Mouse (Mus musculus): ENCODE results near the gene Fam76a.

DNA sequence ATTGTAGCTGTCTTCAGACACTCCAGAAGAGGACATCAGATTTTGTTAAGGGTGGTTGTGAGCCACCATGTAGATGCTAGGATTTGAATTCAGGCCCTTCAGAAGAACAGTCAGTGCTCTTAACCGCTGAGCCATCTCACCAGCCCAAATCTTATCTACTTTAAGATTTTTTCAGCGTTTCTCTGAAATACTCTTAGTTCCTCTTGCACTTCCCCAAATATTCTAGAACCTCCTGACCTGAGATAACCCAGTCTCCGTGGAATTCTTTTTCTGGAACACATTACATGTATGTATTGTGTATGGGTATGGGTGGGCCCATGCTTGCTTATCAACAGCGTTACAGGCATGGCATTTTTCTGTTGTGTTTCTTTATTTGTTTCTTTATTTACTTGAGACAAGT lies 40.3 kb upstream of the Fam76a start:
- TF ChIP-seq ZNF384 (IDR thresholded peaks at IDR 0.05; ENCODE audit: low read depth, low read length) (no peak), ZC3H11A (IDR thresholded peaks at IDR 0.05; ENCODE audit: borderline replicate concordance, low read depth, low read length) (no peak)
